Mouse (Mus musculus): ENCODE measurements around the gene Rsph3a.
"Not testable (repeated sequence)": the region's sequence is repeated elsewhere in the genome, so short reads cannot be mapped to it uniquely, and the experiment has no call there.

Gene Rsph3a

GRCm38 (mm10) chr17:7929279-7929678 is 16.1 kb upstream of the Rsph3a start:
- DNase-seq, result peak; percentile 34

DNA sequence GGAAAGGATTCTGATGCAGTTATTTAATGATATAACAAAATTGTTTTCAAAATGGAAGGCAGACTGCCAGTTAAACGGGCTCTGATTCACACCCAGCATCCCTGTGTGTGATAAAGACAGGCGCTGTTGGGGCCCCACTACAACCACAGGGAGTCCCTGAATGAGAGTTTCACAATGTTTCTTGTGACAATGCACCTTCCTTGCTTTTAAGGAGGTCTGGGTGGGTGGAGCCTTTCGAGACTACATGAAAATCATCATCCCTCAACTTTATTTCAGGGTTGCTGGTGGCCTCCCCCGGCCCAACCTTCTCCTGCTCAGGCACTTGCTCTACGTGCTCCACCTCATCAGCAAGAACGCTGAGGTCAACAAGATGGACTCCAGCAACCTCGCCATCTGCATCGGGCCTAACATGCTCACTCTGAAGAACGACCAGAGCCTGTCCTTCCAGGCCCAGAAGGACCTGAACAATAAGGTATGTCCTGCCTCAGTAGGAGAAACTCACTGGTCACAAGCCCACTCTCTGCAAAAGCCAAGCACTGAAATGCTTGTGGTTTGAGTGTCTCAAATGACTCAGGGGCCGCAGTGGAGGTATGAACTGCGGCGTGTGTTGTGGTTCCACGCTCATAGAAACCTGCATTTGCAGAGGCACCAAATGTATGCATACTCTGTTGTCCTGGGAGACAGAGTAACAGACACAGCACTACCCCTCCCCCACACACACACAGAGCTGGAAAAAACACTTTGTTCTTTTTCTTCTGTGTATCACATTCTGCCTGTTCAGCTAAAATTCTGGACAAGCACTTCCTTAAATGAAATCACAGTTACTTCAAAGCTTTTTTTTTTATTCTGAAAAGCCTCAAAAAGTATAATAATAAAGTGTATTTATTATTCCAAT is 14.1 kb upstream of the Rsph3a start:
- DNase-seq, result no peak

DNA sequence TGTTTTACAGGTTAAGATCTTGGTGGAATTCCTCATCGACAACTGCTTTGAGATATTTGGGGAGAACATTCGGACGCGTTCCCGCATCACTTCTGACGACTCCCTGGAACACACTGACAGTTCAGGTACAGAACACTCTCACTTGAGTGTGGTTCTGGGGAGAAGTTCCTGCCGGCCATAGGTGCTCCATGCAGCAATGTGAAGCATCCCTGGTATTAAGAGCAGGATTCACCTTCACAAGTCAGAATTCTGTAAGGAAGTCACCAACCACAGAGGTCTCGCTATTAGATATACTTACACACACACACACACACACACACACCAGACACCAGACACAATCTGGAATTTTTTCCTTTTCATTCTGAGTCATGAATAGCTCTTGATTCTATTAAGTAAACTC is 13.3 kb upstream of the Rsph3a start:
- DNase-seq, result not testable (repeated sequence)

GRCm38 (mm10) chr17:7939640-7940039 is 5.8 kb upstream of the Rsph3a start:
- DNase-seq, result peak; percentile 69

GRCm38 (mm10) chr17:7946053-7946627 is 726 bp downstream of the Rsph3a start:
- DNase-seq, result not testable (repeated sequence)

GRCm38 (mm10) chr17:7951333-7951732 is 5.9 kb downstream of the Rsph3a start:
- not testable (repeated sequence) for DNase-seq

GRCm38 (mm10) chr17:7957242-7957641 is 11.8 kb downstream of the Rsph3a start:
- not testable (repeated sequence) for DNase-seq

DNA sequence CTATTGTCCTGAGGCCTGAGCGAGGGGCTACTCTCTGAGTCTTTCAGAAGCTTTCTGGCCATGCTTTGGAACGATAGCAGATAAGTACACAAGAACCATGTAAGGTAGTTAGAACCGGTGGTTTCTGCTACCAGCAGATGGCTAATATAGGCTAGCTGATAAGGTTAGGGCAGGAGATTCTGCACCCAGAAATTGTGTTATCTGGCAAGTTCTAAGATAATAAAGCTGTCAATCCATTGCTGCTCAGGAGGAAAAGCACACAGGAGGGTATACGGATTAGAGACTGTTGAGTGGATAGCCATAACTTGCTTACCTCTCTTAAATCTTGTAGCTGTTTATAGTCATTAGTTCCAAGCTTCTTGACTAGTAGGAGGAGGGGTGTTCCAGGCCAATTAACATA is 17.9 kb downstream of the Rsph3a start:
- not testable (repeated sequence) for DNase-seq

GRCm38 (mm10) chr17:7964398-7964797 is 19.0 kb downstream of the Rsph3a start:
- DNase-seq, result not testable (repeated sequence)

GRCm38 (mm10) chr17:7968490-7968889 is 23.1 kb downstream of the Rsph3a start:
- DNase-seq, result not testable (repeated sequence)

- not testable (repeated sequence) for DNase-seq
Observed at GRCm38 (mm10) chr17:7969782-7970181, 24.4 kb downstream of the Rsph3a start.

DNA sequence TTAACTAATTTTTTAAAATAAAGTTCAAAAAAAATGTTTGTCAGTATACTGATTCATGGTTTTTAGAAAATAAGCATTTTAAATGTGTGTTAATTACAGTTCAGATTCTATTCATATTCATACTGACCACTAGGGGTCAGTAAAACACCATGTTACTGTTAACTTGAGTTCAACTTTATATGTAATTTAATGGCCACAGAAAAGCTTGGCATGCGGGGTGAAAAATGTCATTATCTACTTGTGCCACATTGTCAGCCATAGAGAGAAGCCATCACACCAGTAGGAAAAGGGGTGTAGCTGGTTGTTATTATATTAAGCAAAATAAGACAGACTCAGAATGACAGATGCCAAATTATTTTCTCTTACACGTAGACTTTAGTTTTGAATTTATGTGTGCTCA is 38.1 kb downstream of the Rsph3a start:
- DNase-seq, result not testable (repeated sequence)

GRCm38 (mm10) chr17:7985597-7985996 is 40.2 kb downstream of the Rsph3a start:
- DNase-seq, result not testable (repeated sequence)

DNA sequence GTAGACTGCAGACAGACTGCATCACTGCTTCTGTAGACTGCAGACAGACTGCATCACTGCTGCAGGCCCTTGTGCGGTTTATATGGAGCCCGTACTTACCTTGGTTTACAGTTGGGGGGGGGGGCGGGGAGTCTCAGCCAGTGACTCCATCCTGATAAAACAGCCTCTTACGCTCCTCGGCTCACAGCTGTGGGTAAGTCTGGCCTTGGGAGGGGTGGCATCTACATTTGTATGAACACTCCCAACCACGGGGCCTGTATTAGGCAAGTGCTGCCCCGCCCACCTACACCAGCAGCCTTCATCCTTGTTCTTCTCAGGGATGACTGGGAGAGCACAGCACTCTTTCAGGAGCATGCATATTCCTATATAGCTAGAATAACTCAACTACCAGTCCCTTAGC is 41.6 kb downstream of the Rsph3a start:
- DNase-seq, result not testable (repeated sequence)

GRCm38 (mm10) chr17:8003248-8003647 is 57.8 kb downstream of the Rsph3a start:
- not testable (repeated sequence) for DNase-seq

DNA sequence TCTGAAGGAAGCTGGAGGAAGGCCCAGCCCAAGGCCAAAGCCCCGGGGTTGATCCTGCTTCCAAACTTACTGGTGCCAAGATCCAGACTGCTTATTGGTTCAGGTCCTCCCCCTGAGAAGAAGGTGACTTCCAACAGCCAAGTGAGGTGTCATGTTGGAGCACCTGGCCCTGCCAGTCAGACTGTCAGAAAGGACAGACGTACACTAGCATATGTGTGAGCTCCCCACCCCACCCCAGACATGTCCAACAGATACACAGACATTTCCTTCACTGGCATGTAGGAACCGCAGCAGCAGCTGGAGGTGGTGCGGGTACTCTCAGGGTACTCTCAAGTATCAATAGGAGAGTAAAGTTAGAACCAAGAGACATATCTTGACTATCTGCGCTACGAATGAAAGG is 61.4 kb downstream of the Rsph3a start:
- DNase-seq, result not testable (repeated sequence)

- DNase-seq, result not testable (repeated sequence)
Observed at GRCm38 (mm10) chr17:8009565-8009964, 64.2 kb downstream of the Rsph3a start.

DNA sequence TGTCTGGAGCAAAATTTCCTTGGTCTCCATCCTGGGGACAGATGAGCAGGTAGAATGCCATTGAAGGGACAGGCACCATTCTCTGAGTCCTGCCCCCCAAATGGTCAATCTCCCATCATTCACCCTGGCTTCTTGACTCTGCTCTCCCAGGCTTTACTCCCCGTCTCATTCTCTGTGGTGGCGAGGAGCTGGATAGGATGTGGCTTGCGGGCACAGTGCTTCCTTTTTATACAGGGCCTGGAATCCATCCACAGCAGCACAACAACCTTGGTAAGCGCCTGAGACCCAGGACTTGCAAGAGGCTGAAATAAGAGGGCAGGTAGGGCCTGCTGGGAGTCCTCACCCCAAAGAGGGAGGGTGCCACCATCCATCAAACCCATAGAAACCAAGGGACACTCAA is 68.6 kb downstream of the Rsph3a start:
- peak; percentile 17 for DNase-seq

- not testable (repeated sequence) for DNase-seq
Observed at GRCm38 (mm10) chr17:8022675-8023074, 77.3 kb downstream of the Rsph3a start.

DNA sequence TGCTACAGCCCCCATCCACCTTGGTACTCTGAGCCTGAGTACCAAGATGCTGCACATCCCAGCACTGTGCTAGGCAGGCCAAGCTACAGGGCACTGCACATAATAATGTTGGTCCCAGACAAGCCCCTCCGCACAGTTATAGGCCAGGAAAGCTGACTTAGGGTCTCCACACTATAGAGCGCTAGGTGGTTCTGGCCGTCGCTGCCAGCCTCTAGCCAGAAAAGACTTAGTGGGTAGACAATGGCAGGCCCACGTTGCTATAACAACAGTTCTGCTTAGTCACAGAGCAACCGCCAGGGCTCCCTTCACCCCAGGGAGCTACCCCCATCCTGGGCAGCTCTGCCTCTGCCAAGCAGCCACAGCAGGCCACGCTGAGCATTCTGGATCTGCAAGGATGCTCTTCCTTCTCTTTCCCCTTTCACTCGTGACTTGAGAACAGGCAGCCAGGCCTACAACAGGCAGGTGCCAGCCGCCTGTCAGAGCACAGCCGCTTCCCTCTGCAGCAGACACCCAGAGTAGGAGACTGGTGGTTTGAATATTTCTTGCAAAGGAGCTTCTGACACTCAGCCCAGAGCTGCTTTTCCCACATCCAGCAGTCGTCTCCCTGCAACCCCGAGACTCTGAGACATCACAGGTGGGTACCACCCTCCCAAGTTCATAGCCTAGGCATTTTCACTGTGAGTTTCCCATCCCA is 82.2 kb downstream of the Rsph3a start:
- not testable (repeated sequence) for DNase-seq
